Mouse (Mus musculus): ENCODE measurements around the gene Arid1a.

DNA sequence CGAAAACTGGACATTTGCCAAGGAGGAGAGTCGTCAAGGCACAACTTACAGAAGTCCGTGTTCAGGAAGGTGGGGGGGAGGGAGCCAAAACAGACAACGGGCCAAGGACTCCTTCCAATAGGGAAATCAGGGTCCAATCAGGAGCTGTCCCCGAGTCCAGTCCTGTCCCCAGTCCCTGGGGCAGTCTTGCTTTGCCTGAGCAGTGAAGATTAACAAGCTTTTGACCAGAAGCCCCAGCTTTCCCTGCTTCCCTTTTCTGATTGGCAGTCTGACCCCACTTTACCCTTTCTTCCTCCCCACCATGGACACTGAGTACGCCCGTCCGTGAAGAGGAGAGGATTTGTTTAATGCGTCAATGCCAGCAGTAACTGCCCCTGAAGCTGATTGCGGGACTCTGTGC lies 105.1 kb downstream of the Arid1a start:
- no peak for TF ChIP-seq CTCF (IDR thresholded peaks at IDR 0.05; ENCODE audit: low read depth, low read length)
- TF ChIP-seq TAL1 (conservative IDR thresholded peaks at IDR 0.05; ENCODE audit: low read depth, low read length), result no peak
- no peak for TF ChIP-seq GATA1 (IDR thresholded peaks at IDR 0.05; ENCODE audit: borderline replicate concordance, low read length)
- TF ChIP-seq POLR2AphosphoS5 (IDR thresholded peaks at IDR 0.05; ENCODE audit: insufficient replicate concordance, low read depth, low read length), result no peak
- TF ChIP-seq GATA2 (IDR thresholded peaks at IDR 0.05; ENCODE audit: borderline replicate concordance, low read depth, low read length), result no peak
